Mouse (Mus musculus): ENCODE measurements around the gene Otulin. TPM values are rescaled to one million over a fixed set of nuclear protein-coding genes. Genes with fewer than 3 reads are reported as not detected.

The Otulin gene
- total RNA-seq, 2 experiments from 2014 or later = 32.5 to 39.5 TPM

DNA sequence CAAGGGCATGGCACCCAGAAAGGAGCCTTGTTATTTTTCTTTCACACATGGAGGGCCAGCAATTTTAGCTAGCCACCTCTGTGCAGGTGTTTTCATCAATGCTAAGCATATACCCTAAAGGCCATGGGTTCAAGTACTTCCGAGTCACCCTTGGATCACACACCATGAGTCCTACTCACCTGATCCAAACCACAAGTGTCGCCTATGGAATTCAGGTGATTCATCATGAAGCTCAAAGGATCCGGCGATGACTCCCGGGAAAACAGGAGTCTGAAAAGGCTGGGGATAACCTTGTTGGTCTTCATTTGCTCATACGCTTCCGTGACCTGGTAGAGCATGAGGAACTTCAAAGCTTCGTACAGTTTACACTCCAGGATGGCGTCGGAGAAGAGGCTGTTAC is 27.4 kb upstream of the Otulin start:
- no peak for DNase-seq

DNA sequence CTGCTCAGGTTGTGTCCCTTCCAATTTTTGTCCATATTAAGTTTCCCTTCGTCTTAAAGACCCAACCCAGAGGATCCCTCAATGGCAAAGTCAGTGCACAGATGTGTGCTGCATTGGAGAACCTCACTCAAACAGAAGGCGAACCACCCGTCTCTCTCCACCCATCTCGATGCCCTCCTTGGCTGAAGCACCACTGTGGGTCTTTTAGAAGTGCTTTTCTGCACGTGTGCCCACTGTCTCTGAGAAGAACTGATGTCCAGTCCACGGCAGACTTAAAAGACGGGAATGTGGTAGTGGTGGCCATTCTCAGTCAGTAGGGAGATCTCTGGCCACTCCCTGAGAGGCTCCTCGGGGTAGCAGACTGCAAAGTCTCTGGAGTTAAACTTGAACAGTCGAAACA is 26.1 kb upstream of the Otulin start:
- DNase-seq = no peak

DNA sequence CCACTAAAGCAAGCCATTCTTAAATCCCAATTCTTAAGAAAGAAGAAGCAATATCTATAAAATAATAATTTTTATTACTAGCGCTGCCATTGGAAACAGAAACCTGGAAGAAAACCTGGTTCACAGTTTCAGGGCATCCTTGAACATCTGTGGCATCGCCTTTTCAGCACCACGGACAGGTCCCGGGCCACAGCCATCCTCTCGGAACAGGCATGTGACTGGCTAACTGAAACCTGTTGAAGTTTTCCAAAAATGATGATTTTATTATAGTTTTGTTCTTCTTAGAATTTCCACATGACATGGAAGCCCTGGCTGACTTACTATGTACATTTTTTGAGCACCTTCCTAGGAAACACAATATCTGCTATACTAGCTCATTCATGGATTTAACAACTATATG is 24.5 kb upstream of the Otulin start:
- DNase-seq = peak; percentile 73 to 83

- DNase-seq = no peak
Observed at GRCm38 (mm10) chr15:27647686-27648085, 17.2 kb upstream of the Otulin start.

DNA sequence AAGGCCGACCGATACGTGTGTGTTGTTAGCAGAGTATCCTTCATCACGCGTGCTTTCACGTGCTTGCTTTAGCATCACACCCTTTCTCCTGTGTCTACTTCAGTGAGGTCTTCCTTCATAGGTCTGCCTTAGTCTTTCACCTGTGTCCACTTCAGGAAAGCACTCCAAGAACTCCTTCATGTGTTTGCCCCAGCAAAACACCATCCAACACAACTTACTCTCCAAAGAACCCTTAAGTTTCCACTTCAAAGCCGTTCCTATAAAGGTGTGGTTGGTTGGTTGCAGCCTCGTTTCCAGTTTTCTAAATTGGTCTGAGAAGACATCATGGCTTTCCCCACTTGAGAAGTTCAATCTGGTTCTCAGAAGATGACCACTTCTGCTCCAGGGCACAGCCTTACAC is 16.2 kb upstream of the Otulin start:
- DNase-seq = no peak

DNA sequence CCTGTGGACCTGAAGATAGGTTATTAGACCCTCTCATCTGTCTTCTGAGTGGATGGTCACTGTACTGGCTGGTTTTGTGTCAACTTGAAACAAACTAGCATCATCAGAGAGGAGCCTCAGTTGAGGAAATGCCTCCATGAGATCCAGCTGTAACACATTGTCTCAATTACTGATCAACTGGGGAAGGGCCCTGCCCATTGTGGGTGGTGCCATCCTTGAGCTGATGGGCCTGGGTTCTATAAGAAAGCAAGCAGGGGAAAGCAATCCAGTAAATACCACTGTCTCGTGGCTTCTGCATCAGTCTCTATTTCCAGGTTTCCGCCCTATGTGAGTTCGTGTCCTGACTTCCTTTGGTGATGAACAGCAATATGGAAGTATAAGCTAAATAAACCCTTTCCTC is 14.8 kb upstream of the Otulin start:
- no peak for DNase-seq

DNA sequence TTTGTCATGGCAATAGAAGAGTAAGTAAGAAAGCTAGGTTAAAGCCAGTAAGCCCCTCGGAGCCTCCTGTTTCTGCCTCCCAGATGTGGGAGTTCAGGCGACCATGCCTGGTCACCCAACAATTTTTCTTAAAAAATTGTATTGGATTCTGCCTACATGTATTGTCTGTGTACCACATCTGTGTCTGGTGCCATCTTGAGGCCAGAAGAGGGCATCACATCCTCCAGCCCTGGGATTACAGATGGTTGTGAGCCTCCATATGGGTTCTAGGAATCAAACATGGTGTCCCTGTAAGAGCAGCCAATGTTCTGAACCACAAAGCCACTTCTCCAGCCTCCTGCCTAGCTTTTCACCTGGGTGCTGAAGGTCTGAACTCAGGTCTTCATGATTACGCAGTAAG is 12.4 kb upstream of the Otulin start:
- DNase-seq = peak; percentile 47 to 56

DNA sequence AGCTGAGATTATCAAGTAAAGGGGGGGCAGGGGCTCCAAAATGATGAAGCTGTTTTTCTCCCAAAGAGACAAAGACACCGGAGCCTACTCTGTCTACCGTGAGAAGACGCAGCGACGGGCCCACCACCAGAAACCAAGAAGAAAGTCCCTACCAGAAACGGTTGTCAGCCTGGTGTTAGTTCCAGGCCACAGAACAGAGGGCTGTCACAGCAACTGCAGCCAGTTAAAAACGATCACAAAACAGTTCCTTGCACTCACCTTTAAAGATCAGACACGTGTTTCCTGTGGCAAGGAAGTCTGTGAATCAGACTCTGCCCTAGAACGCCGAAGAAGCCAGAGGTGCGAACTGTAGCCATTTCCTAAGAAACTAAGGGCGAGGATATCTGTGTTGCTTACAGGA is 10.7 kb upstream of the Otulin start:
- no peak for DNase-seq

DNA sequence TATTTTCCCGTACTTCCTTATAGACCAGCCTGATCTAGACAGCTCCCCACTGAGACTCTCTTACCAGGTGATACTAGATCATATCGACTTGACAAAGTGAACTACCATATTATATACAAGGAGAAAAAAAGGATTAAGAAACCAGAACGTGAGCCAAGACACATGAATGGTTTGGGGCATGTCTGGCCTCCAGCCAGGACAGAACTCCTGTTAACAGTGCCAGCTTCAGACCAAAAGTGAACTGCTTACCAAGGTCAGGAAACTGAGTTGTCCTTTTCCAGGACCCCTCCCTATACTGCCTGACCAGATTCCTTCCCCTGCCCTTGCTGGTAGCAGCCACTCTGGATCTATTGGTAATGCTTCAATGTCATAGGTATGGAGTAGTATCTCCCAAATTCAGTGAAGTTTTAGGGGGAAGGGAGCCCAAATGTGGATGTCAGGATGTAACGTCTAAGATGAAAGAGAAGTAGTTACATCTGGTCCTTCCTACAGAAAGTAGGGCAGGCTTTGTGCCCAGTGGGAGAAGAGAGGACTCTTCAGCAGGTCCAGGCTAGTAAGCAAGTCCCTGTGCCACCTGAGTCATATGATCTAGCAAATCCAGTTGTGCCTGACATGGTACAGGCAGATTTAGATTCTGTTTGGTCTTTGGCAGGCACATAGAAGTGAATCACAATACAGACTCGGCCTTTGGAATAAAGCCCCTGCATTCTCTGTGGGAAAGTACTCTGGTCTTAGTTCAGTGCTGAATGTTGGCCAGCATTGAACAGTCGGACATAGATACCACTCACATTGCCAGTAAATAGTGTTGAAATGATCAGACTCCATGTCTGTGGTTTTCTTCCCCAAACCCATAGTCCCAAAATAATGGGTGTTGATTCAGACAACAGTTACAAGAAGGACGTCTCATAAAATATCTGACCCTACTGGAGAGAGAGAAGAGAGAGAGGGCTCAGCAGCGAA is 3.7 kb upstream of the Otulin start:
- DNase-seq = peak; percentile 39 to 44

DNA sequence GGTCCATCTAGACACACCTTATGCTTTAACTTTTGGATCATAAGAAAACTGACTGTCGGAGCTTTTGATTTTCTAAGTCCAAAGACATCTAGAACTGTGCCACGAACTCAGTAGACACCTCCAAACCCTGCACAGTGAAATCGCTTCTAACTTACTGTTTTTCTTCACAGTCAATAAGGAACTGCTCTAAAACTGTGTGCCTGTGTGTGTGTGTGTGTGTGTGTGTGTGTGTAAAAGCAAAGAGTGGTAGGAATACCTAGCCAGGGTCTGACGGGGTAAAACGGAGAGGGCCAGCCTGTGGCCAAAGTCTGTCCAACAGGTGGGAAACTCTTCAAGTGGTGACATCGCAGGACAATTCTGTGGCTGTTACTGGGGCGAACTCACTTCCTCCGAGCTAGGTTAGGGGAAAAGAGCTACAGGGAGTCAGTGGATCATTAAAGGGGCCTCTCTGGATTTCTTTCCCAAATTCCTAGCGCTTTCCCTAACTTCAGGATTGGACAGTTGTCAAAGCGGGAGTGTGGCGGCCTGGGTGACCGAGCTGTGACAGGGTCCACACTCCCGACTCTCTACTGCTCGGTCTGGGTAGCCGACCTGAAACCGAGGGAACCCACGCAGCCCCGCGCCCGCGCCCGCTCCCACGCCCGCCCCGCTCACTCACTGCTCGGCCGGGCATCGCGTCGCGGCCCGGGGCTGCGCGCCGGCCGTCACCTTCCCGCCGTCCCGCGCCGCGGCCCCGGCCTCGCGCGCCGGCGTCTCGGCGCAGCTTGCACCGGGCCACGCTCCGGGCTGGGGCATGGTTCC is 493 bp downstream of the Otulin start:
- DNase-seq = peak in 1 of 2 experiments; percentile 23

GRCm38 (mm10) chr15:27629046-27629445 is 1.4 kb downstream of the Otulin start:
- no peak for DNase-seq

GRCm38 (mm10) chr15:27627794-27628193 is 2.7 kb downstream of the Otulin start:
- no peak for DNase-seq

DNA sequence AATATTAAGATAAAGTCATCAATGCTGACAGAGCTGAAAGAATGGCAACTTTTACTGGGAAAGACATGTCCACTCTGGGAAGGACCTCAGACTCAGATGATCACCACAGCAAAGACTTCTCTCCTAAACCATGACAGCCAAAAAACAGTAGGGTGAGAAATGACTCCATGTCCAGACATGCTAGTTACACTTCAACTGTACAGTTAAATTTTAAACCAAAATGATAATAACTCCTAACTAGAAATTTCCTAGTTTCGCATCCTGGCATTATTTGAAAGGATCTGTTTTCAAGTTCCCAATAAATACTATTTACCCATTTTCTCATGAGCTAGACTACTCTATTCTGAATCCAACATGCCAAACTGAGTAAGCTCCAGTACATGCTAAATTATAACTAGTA is 4.2 kb downstream of the Otulin start:
- DNase-seq = no peak

- no peak for DNase-seq
Observed at GRCm38 (mm10) chr15:27625890-27626255, 4.6 kb downstream of the Otulin start.

GRCm38 (mm10) chr15:27625014-27625889 is 5.2 kb downstream of the Otulin start:
- no peak for DNase-seq

- DNase-seq = no peak
Observed at GRCm38 (mm10) chr15:27623286-27623685, 7.2 kb downstream of the Otulin start.

GRCm38 (mm10) chr15:27620475-27621185 is 9.9 kb downstream of the Otulin start:
- no peak for DNase-seq

DNA sequence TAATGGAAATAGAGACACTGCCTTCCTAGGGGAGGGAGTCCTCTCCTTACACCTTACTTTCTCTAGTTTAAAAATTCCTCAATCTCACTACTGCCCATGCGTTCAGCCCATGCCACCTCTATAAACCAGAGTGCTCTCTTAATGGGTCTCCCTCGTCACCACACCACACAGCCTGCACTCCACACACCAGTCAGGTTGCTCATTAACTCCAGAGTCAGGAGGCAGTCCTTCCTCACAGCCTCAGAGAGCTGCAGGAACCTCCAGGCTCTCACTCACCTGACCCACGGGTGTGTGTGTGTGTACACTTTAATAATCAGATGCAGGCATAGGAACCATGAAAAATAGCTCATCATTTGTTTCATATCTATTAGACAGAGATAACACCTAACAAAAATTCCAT is 10.8 kb downstream of the Otulin start:
- DNase-seq = no peak

GRCm38 (mm10) chr15:27618778-27619533 is 11.5 kb downstream of the Otulin start:
- no peak for DNase-seq

- no peak for DNase-seq
Observed at GRCm38 (mm10) chr15:27617227-27617626, 13.3 kb downstream of the Otulin start.

DNA sequence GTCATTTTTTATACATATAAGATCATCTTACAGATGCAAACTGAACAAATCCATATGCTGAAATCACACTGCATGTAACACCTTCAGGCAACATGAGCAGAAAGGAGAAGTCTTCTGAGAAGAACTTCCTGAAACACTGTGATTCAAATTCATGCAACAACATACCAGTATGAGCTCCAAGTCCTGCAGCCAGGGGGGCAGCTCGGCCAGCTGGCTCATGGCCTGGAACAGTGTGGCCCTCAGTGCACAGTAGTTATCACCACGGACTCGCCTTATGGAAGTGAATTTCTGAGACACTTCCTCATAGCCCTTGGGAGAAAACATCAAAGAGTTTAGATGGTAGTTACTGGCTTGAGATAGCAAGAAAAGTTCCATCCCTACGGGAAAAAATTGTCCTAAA is 14.3 kb downstream of the Otulin start:
- peak; percentile 39 to 73 for DNase-seq

All from adrenal gland, postnatal 36 days (tissue).